20 mouse cellular contexts compared by ENCODE assay signal in the genomic region with DNA sequence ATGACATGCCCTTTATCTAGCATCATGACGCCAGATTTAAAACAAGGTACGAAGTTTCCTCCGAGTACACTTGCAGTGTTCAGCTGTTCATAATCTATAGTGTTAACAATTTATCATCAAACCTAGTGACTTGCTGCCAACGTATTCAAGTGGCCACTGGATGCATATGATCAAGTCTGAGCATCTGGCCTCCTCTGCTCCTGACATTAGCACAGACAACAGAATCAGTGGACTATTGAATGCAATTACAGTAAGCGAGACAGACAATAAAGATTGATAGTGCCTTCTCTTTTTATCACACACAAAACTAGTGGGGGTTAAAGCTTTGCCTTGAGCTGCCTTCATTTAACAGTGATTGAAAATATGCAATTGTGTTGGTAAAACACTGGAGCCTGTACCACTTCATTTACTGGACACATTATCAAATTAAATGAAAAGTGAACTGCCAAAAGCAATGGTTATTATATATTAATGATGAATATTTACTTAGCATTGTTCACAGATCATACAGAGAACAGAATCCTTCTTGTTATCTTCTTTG.
"Had no signal": no experiment of that assay in that cellular context is flagged by ENCODE, and none has a peak within 500 bp of the region (broad histone marks: within the 10 kb centered on the region; RNA-seq: fewer than 3 reads in every experiment).

No protein-coding gene starts in this region.

- H3K9me3 ChIP-seq: limb, embryonic 12.5 days; limb, embryonic 15.5 days; midbrain, embryonic 12.5 days; midbrain, embryonic 15.5 days had no signal

- H3K4me3 ChIP-seq: limb, embryonic 12.5 days; limb, embryonic 15.5 days; midbrain, embryonic 12.5 days; midbrain, embryonic 15.5 days had no signal

- ATAC-seq: liver, postnatal 0 days; lung, postnatal 0 days; midbrain, embryonic 15.5 days had no signal

- H3K27ac ChIP-seq: limb, embryonic 12.5 days; limb, embryonic 15.5 days; liver, embryonic 14.5 days; macrophage; midbrain, embryonic 12.5 days; midbrain, embryonic 15.5 days; stomach, postnatal 0 days had no signal

- H3K4me2 ChIP-seq: limb, embryonic 12.5 days; limb, embryonic 15.5 days; liver, embryonic 11.5 days; lung, embryonic 14.5 days; midbrain, embryonic 12.5 days; midbrain, embryonic 15.5 days had no signal

- H3K9ac ChIP-seq: limb, embryonic 12.5 days; limb, embryonic 15.5 days; liver, embryonic 14.5 days; liver, postnatal 0 days; lung, embryonic 14.5 days; midbrain, embryonic 12.5 days; midbrain, embryonic 15.5 days had no signal

- H3K36me3 ChIP-seq: limb, embryonic 12.5 days; limb, embryonic 15.5 days; midbrain, embryonic 12.5 days; midbrain, embryonic 15.5 days had no signal

- H3K4me1 ChIP-seq: limb, embryonic 12.5 days; limb, embryonic 15.5 days; midbrain, embryonic 12.5 days; midbrain, embryonic 15.5 days had no signal

- H3K27me3 ChIP-seq: limb, embryonic 12.5 days; limb, embryonic 15.5 days; midbrain, embryonic 12.5 days; midbrain, embryonic 15.5 days had no signal

- DNase-seq: kidney, adult 18-20 months; kidney, adult 9 months; kidney, postnatal 14 days; kidney, postnatal 4 days; left cerebral cortex, postnatal 4 days; liver, postnatal 0 days; lung, embryonic 14.5 days; right cerebral cortex, postnatal 4 days; thymus, adult 2 months; thymus, postnatal 14 days; thymus, postnatal 4 days had no signal
